Mouse (Mus musculus) c-Kit-negative CD71-positive TER-119-positive erythroid progenitor cells, embryonic 14.5 days (primary cell): ENCODE measurements around the gene Vmn1r163.
"Not testable (repeated sequence)": the region's sequence is repeated elsewhere in the genome, so short reads cannot be mapped to it uniquely, and the experiment has no call there.

Source experiments
- DNase-seq: peaks from one replicate; pipeline ENCODE4 v3.0.0-alpha.2; 2013; ENCODE audit warnings: low read depth, low spot score

The Vmn1r163 gene

GRCm38 (mm10) chr7:23055240-23055639 is at the start of gene Vmn1r163:
Gene Vmn1r163, plus strand, starts transcription at chr7:23055540.
- not testable (repeated sequence) for DNase-seq

GRCm38 (mm10) chr7:23019823-23020222 is 35.5 kb upstream of the Vmn1r163 start, which contains the start of gene Gm4216:
Gene Gm4216, minus strand, starts transcription at chr7:23019923.
- not testable (repeated sequence) for DNase-seq

- DNase-seq, result not testable (repeated sequence)
Measured at GRCm38 (mm10) chr7:23067356-23067755, 12.0 kb downstream of the Vmn1r163 start, which contains the start of gene Gm8720. Gene Gm8720, minus strand, starts transcription at chr7:23067456.
